Mouse (Mus musculus): ENCODE results near the gene Nkx6-2. TPM values are rescaled to one million over a fixed set of nuclear protein-coding genes. Genes with fewer than 3 reads are reported as not detected.

Nkx6-2 gene
- not detected for polyA plus RNA-seq (2014; fragmentation: Illumina TruSeq; extraction: RNeasy Lipid Tissue Mini Kit (QIAGEN cat#74804); ENCODE audit: low read depth, low replicate concordance)

DNA sequence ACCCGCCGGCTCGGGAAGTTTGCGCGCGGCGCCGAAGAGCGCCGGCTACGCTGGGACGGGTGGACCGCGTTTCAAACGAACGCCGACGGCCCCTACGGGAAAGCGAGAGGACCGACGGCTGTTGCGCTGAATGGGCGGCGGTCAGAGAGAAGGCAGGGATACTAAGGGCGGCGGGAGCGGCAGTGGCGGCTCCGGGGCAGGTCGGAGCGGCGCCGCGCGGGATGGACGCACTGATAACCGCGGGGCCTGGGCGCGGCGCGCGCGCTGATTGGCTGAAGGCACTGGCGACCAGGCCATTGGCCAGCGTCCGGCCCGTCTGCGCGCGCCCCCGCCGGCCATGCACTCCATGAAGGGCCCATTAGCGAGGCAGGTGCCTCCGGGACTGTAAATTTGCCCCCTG, at the start of gene Nkx6-2:
Gene Nkx6-2 (minus strand): TSS at position 203 of the 400 bp plus-strand sequence.

Other genes starting within 250 kb of the Nkx6-2 start
- gene Inpp5a, start 193.7 kb downstream of the Nkx6-2 start, polyA plus RNA-seq (2014; fragmentation: Illumina TruSeq; extraction: RNeasy Lipid Tissue Mini Kit (QIAGEN cat#74804); ENCODE audit: low read depth, low replicate concordance) = 23.4 TPM
- not detected for gene Cfap46, start 101.0 kb upstream of the Nkx6-2 start, polyA plus RNA-seq (2014; fragmentation: Illumina TruSeq; extraction: RNeasy Lipid Tissue Mini Kit (QIAGEN cat#74804); ENCODE audit: low read depth, low replicate concordance)

All from kidney, adult 10 weeks (tissue).